Mouse (Mus musculus): ENCODE measurements around the gene Prdm16.

Prdm16 gene

GRCm38 (mm10) chr4:154390333-154391080, 246.2 kb downstream of the Prdm16 start:
- DNase-seq (ENCODE audit: low spot score in 2 of 2): no peak

GRCm38 (mm10) chr4:154389641-154390040, 247.0 kb downstream of the Prdm16 start:
- no peak for DNase-seq (ENCODE audit: low spot score in 2 of 2)

GRCm38 (mm10) chr4:154386810-154387209, 249.9 kb downstream of the Prdm16 start:
- no peak for DNase-seq (ENCODE audit: low spot score in 2 of 2)

- DNase-seq (ENCODE audit: low spot score in 2 of 2): no peak
Observed at GRCm38 (mm10) chr4:154385918-154386317, 250.8 kb downstream of the Prdm16 start.

GRCm38 (mm10) chr4:154385208-154385607, 251.5 kb downstream of the Prdm16 start:
- no peak for DNase-seq (ENCODE audit: low spot score in 2 of 2)

GRCm38 (mm10) chr4:154378876-154379275, 257.8 kb downstream of the Prdm16 start:
- no peak for DNase-seq (ENCODE audit: low spot score in 2 of 2)

- no peak for DNase-seq (ENCODE audit: low spot score in 2 of 2)
Observed at GRCm38 (mm10) chr4:154375939-154376625, 260.6 kb downstream of the Prdm16 start.

- no peak for DNase-seq (ENCODE audit: low spot score in 2 of 2)
Observed at GRCm38 (mm10) chr4:154371542-154372247, 265.0 kb downstream of the Prdm16 start.

GRCm38 (mm10) chr4:154370841-154371240, 265.8 kb downstream of the Prdm16 start:
- DNase-seq (ENCODE audit: low spot score in 2 of 2): no peak

GRCm38 (mm10) chr4:154369089-154369488, 267.6 kb downstream of the Prdm16 start:
- DNase-seq (ENCODE audit: low spot score in 2 of 2): no peak

- no peak for DNase-seq (ENCODE audit: low spot score in 2 of 2)
Observed at GRCm38 (mm10) chr4:154366836-154367235, 269.8 kb downstream of the Prdm16 start.

GRCm38 (mm10) chr4:154364752-154365151, 271.9 kb downstream of the Prdm16 start:
- no peak for DNase-seq (ENCODE audit: low spot score in 2 of 2)

GRCm38 (mm10) chr4:154360850-154361249, 275.8 kb downstream of the Prdm16 start:
- no peak for DNase-seq (ENCODE audit: low spot score in 2 of 2)

GRCm38 (mm10) chr4:154360441-154360840, 276.2 kb downstream of the Prdm16 start:
- no peak for DNase-seq (ENCODE audit: low spot score in 2 of 2)

- no peak for DNase-seq (ENCODE audit: low spot score in 2 of 2)
Observed at GRCm38 (mm10) chr4:154359762-154360300, 276.8 kb downstream of the Prdm16 start.

- no peak for DNase-seq (ENCODE audit: low spot score in 2 of 2)
Observed at GRCm38 (mm10) chr4:154358816-154359215, 277.9 kb downstream of the Prdm16 start.

GRCm38 (mm10) chr4:154358370-154358769, 278.3 kb downstream of the Prdm16 start:
- DNase-seq (ENCODE audit: low spot score in 2 of 2): no peak

GRCm38 (mm10) chr4:154355408-154355807, 281.3 kb downstream of the Prdm16 start:
- no peak for DNase-seq (ENCODE audit: low spot score in 2 of 2)

- DNase-seq (ENCODE audit: low spot score in 2 of 2): no peak
Observed at GRCm38 (mm10) chr4:154352246-154352645, 284.4 kb downstream of the Prdm16 start.

- DNase-seq (ENCODE audit: low spot score in 2 of 2): no peak
Observed at GRCm38 (mm10) chr4:154348197-154348786, 288.4 kb downstream of the Prdm16 start.

GRCm38 (mm10) chr4:154346731-154347522, 289.7 kb downstream of the Prdm16 start:
- no peak for DNase-seq (ENCODE audit: low spot score in 2 of 2)

Measured in spleen, postnatal 14 days (tissue).